Mouse (Mus musculus) E14TG2a.4 (cell line): Measurements from ENCODE around the gene Wasf1.

ENCODE experiments used
- H3K27me3 ChIP-seq: 2 replicates; pipeline ENCODE4 v1.6.1; 2014; ENCODE audit warnings: low read length, control low read depth; ENCODE audit not compliant: insufficient read depth
- H3K36me3 ChIP-seq: 2 replicates; pipeline ENCODE4 v1.6.1; 2014; ENCODE audit warnings: low read length, control low read depth; ENCODE audit not compliant: insufficient read depth
- H3K4me1 ChIP-seq: replicated peaks from 2 replicates; pipeline ENCODE4 v1.6.1; 2014; ENCODE audit warnings: low read depth, low read length, control low read depth
- H3K4me3 ChIP-seq: replicated peaks from 2 replicates; pipeline ENCODE4 v1.5.1; 2014; ENCODE audit warnings: mild to moderate bottlenecking, low read length
- H3K9me3 ChIP-seq: 2 replicates; pipeline ENCODE4 v1.6.1; 2014; ENCODE audit warnings: low read length, control low read depth
- CTCF ChIP-seq: conservative IDR thresholded peaks from 2 replicates; pipeline ENCODE4 v1.5.1; 2014; ENCODE audit warnings: low read length
- NANOG ChIP-seq: IDR thresholded peaks from 2 replicates; pipeline ENCODE4 v1.6.1; 2014; ENCODE audit warnings: borderline replicate concordance, low read length, mixed read lengths
- POU5F1 ChIP-seq: IDR thresholded peaks from 2 replicates; pipeline ENCODE4 v1.6.1; 2014; ENCODE audit warnings: low read length, borderline replicate concordance

Gene Wasf1

GRCm38 (mm10) chr10:40937569-40937968 lies 54.3 kb downstream of the Wasf1 start:
- Histone ChIP-seq H3K27me3 (no peaks in the 10 kb centered on the region), H3K4me1 (peaks cover 19% of the 10 kb centered on the region), H3K36me3 (peaks cover 63% of the 10 kb centered on the region), H3K9me3 (no peaks in the 10 kb centered on the region), H3K4me3 (no peak overlapping the region)
- no peak for TF ChIP-seq CTCF
- TF ChIP-seq POU5F1 = no peak
- no peak for TF ChIP-seq NANOG

DNA sequence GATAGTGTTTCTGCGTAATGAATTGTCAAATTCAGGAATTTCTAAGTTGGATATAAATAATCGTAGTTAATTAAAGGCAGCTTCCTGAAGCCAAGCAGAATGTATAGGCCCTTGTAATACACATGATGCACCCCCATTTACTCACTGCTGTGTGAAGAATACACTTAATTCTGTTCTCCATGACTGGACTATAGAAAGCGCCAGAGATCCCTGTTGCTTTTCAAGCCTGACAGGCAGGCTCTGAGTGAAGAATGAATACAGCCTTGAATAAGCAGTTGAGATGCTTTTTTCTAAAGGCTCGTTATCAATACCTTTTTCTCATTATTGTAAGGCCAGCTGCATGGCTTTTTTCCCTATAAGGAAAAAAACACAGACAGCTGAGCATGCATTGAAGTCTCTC lies 59.4 kb downstream of the Wasf1 start:
- Histone ChIP-seq H3K36me3 (peaks cover 34% of the 10 kb centered on the region), H3K9me3 (no peaks in the 10 kb centered on the region), H3K4me1 (0 out of 2 replicates have a peak, but pooled peaks cover under 1% of the 10 kb centered on the region), H3K27me3 (no peaks in the 10 kb centered on the region), H3K4me3 (no peak overlapping the region)
- no peak for TF ChIP-seq POU5F1
- TF ChIP-seq CTCF = no peak
- no peak for TF ChIP-seq NANOG

DNA sequence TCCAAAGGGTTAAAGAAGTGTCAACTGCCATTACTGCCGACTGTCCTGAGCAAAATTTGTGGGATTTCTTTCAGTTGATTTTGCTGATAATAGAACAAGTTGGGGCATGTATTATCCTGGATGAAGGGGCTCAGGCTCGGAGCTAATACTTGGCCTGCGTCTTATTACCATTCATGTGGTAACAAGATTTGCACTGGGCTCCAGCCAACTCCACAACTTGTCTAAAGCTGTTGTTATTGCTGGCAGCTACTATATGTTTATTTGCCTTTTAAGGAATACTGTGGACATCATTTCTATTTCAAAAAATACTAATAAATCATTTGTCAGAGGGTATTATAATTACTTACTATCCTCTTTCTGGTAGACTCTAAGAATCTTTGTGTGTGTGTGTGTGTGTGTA lies 66.9 kb downstream of the Wasf1 start:
- no peak for TF ChIP-seq POU5F1
- TF ChIP-seq CTCF = no peak
- TF ChIP-seq NANOG = no peak
- no peaks in the 10 kb centered on the region for H3K27me3 ChIP-seq
- 0 out of 2 replicates have a peak, but pooled peaks cover 3% of the 10 kb centered on the region for H3K4me1 ChIP-seq
- no peak overlapping the region for H3K4me3 ChIP-seq
- peaks cover 8% of the 10 kb centered on the region; the same call in 1 of the 2 replicates for H3K36me3 ChIP-seq
- no peaks in the 10 kb centered on the region for H3K9me3 ChIP-seq

- peaks cover 4% of the 10 kb centered on the region; the same call in 1 of the 2 replicates for H3K36me3 ChIP-seq
- H3K27me3 ChIP-seq = no peaks in the 10 kb centered on the region
- no peak for TF ChIP-seq POU5F1
- TF ChIP-seq CTCF = no peak
- TF ChIP-seq NANOG = no peak
- no peaks in the 10 kb centered on the region for H3K9me3 ChIP-seq
- H3K4me3 ChIP-seq = no peak overlapping the region
- H3K4me1 ChIP-seq = no peaks in the 10 kb centered on the region
Measured at GRCm38 (mm10) chr10:40956206-40956605, 72.9 kb downstream of the Wasf1 start.

DNA sequence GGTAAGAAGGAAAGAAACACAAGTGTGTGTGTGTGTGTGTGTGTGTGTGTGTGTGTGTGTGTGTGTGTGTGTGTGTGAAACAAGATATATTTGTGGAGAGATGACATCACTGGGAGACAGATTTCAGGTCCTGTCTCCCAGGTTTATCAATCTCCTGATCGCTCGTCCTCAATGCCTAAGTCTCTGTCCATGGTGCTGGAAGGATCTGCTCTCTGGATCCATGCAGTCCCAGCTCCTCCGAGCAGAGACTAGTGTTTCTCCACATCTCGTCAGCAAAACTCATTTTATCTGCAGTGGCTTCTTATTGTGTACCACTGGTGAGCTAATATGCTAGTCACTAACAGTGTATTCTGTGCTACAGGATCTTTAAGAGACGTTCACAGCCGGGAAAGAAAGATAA lies 78.1 kb downstream of the Wasf1 start:
- Histone ChIP-seq H3K27me3 (no peaks in the 10 kb centered on the region), H3K4me3 (no peak overlapping the region), H3K9me3 (no peaks in the 10 kb centered on the region), H3K4me1 (no peaks in the 10 kb centered on the region), H3K36me3 (no peaks in the 10 kb centered on the region)
- no peak for TF ChIP-seq CTCF
- TF ChIP-seq POU5F1 = no peak
- no peak for TF ChIP-seq NANOG

GRCm38 (mm10) chr10:40962008-40962407 lies 78.7 kb downstream of the Wasf1 start:
- Histone ChIP-seq H3K9me3 (no peaks in the 10 kb centered on the region), H3K27me3 (no peaks in the 10 kb centered on the region), H3K4me3 (no peak overlapping the region), H3K36me3 (no peaks in the 10 kb centered on the region), H3K4me1 (no peaks in the 10 kb centered on the region)
- TF ChIP-seq POU5F1 (no peak), CTCF (no peak), NANOG (no peak)

- Histone ChIP-seq H3K9me3 (no peaks in the 10 kb centered on the region), H3K36me3 (no peaks in the 10 kb centered on the region), H3K4me3 (no peak overlapping the region), H3K4me1 (no peaks in the 10 kb centered on the region), H3K27me3 (no peaks in the 10 kb centered on the region)
- TF ChIP-seq NANOG (no peak), CTCF (no peak), POU5F1 (no peak)
Measured at GRCm38 (mm10) chr10:40964546-40964945, 81.3 kb downstream of the Wasf1 start.

DNA sequence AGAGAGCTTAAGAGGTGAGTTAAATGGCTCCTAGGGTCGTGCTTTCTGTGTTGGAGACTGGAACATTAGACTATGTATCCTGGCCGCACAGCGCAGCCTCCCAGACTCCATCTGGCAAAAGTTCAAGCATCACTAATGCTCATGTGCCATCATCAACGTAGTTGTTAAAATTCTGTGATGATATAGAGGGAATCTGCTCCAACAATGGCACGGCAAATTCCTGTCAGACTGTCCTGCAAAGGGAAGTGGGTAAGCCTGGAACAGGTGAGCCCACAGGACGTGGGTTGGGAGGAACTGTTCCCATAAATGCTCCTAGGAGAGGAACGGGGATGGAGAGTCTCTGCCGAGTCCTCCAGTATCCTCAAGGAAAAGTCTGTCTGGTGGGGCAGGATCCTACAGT lies 85.3 kb downstream of the Wasf1 start:
- no peaks in the 10 kb centered on the region for H3K4me1 ChIP-seq
- H3K9me3 ChIP-seq = no peaks in the 10 kb centered on the region
- H3K36me3 ChIP-seq = no peaks in the 10 kb centered on the region
- no peaks in the 10 kb centered on the region for H3K27me3 ChIP-seq
- TF ChIP-seq CTCF = no peak
- TF ChIP-seq POU5F1 = no peak
- TF ChIP-seq NANOG = no peak
- H3K4me3 ChIP-seq = no peak overlapping the region

DNA sequence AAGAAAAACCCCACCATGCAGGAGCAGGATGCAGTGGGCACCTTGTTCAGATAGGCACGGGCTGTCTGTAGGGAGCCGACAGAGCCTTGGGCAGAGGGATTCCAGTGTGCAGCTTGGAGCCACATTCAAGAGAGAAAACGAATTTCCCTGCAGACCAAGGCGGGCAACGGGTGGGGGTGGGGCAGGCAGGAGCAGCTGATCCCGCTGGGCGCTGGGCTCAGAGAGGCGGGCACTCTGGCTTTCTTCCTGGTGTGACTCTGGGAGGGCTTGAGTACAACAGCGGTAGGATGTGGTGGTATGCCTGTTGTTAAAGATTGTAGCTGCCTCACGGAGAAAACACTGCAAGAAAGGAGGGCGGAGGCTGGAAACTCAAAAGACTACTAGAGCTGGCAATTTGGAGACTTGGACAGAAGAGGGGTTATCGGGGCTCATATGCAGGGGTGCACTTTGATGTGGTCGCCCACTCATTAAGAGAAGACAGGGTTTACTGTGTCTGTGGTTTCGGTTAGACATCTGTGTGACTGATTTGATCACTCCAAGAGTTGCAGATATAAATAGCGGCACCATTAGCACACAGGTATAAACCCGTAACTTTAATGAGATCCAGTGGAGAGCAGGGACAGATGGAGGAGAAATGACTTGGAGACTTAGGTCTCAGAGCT lies 86.2 kb downstream of the Wasf1 start:
- Histone ChIP-seq H3K27me3 (no peaks in the 10 kb centered on the region), H3K4me3 (no peak overlapping the region), H3K36me3 (no peaks in the 10 kb centered on the region), H3K9me3 (no peaks in the 10 kb centered on the region), H3K4me1 (no peaks in the 10 kb centered on the region)
- no peak for TF ChIP-seq NANOG
- no peak for TF ChIP-seq POU5F1
- no peak for TF ChIP-seq CTCF
